Mouse (Mus musculus) right cerebral cortex, postnatal 14 days (tissue): ENCODE results near the gene Dok3.
A peak's percentile ranks its signal among the peaks of the same experiment; 100 is the strongest.
"Not testable (repeated sequence)": the region's sequence is repeated elsewhere in the genome, so short reads cannot be mapped to it uniquely, and the experiment has no call there.

Experiments
- DNase-seq: peaks from one replicate; pipeline ENCODE4 v3.0.0; 2022

Gene Dok3

GRCm38 (mm10) chr13:55529198-55529915 lies at the start of gene Dok3:
Dok3 (minus strand) TSS chr13:55529296.
- no peak for DNase-seq

GRCm38 (mm10) chr13:55578086-55578485 lies 49.0 kb upstream of the Dok3 start:
- no peak for DNase-seq

DNA sequence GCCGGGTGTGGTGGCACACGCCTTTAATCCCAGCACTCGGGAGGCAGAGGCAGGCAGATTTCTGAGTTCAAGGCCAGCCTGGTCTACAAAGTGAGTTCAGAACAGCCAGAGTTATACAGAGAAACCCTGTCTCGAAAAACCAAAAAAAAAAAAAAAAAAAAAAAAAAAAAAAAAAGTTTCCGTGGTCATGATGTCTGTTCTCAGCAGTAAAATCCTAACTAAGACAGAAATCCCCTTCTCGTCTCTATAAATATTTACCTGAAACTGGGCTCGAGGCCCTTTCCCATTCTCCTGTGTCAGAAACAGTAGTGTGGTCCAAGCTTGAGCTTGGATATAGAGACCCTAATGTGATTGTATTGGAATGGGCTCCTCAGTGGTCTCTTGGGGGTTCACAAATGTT lies 47.8 kb upstream of the Dok3 start:
- not testable (repeated sequence) for DNase-seq

GRCm38 (mm10) chr13:55575932-55576331 lies 46.8 kb upstream of the Dok3 start:
- DNase-seq = no peak

DNA sequence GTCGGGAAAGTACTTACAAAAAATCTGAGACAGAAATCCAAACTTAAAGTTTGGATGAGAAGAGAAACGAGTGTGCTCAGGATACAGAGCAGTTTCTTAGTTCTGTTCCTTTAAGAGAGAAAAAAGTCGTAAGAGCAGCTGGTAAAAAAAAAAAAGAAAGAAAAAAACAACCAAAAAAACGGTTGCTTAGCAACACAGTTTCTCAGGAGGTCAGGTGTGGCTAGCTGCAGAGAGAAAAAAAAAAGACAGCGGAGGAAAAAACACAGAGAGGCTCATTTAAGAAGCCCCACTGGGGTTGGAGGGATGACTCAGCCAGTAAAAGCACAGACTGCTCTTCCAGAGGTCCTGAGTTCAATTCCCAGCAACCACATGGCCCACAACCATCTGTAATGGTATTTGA lies 45.2 kb upstream of the Dok3 start:
- no peak for DNase-seq

DNA sequence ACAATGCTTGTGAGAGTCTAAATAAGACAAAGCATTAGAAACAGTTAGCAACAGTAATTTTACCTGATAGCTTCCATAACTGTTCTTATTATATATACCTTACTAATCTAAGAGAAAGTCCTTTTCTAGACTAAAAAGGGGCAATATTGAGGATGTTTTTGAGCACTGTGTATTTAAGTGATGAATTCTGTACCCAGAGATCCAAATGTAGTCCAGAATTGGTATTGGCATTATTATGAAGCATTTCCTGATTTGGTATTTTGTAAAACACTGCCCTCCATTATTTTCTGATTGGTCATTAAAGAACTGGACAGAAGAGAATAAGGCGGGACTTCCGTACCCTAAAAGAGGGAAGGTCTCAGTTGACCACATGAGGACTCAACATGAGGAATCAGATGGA lies 44.3 kb upstream of the Dok3 start, which contains the start of gene Tmed9:
Gene Tmed9, plus strand, starts transcription at position 301 of the 400 bp plus-strand sequence.
- DNase-seq = no peak

- DNase-seq = no peak
Measured at GRCm38 (mm10) chr13:55571977-55572376, 42.9 kb upstream of the Dok3 start.

GRCm38 (mm10) chr13:55571027-55571751 lies 42.1 kb upstream of the Dok3 start, which contains the start of gene Fam193b:
Fam193b (minus strand) TSS chr13:55571120.
- DNase-seq = peak; percentile 94

DNA sequence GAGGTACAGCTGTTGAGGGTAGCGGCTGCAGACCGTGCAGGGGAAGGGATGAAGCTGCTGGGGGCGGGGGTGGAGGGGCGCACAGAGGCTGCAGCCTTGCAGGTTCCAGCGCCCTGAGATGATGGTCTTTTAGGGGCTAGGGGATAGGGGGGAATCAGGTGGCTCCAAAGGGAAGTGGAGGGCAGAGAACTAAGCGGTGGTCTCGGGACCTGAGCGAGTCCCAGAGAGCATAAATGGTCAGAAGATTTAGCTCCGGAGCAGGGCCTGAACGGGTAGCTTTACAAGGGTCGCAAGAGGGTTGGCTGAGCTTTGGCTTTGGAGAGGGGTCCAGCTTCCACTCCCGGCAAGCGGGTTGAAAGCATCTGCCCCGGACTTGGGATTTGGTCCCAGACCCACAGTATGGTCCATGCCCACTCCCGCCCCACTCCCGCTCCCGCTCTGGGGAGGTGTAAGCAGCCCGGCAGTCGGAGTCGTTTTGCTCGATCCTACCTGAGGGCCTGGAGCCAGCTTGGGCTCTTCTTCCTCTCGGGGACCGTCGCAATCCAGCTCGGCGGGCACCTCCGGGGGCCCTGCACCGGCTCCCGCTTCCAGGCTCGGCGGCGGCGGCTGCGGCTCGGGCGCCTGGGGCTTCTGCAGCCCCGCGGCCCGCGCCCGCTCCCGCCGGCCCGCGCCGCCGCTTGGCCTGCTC lies 41.3 kb upstream of the Dok3 start:
- peak; percentile 31 for DNase-seq

- DNase-seq = peak; percentile 46
Measured at GRCm38 (mm10) chr13:55569726-55570285, 40.7 kb upstream of the Dok3 start.

DNA sequence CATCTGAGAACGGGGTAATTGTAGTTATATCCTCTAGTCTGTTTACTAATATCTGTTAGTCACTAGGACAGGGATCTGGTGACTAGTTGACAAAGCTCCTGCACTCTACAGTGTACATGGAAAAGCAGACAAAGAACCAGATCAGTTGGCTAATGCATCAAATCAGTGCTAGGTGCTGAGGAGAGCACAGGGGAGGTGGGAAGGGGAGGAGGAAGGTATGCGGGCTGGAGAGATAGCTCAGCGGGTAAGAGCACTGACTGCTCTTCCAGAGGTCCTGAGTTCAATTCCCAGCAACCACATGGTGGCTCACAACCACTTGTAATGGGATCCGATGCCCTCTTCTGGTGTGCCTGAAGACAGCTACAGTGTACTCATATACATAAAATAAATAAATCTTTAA lies 39.4 kb upstream of the Dok3 start:
- not testable (repeated sequence) for DNase-seq

- no peak for DNase-seq
Measured at GRCm38 (mm10) chr13:55567949-55568348, 38.9 kb upstream of the Dok3 start.

GRCm38 (mm10) chr13:55567001-55567400 lies 37.9 kb upstream of the Dok3 start:
- DNase-seq = no peak

DNA sequence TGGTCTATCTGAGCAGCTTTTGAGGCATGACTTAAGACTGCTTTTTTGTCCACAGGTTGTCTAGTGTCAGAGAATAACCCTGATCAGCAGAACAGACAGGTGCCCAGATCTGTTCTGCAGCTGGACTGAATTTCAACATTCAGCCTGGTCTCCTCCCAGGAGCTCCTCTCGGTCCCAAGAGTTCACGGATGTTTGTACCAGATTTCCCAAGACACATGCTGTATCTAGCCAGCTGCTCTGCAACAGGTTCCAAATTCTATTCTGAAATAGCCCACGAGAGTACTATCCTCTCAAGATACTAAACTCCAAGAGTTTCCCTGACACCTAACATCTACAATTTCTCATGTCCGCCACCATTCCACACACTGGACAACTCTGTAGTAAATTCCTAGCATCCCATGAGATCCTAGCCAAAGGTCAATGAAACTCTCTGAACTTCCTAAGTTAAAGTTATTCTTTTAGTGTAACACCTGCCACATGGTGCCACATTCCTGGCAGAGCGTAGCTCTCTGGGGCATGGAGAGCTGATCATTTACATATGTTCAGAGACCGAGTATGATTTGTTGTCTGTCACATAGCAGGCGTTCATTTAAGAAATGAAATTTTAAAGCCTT lies 34.3 kb upstream of the Dok3 start:
- DNase-seq = no peak

- DNase-seq = no peak
Measured at GRCm38 (mm10) chr13:55557499-55557898, 28.4 kb upstream of the Dok3 start.

GRCm38 (mm10) chr13:55555921-55556320 lies 26.8 kb upstream of the Dok3 start:
- no peak for DNase-seq

DNA sequence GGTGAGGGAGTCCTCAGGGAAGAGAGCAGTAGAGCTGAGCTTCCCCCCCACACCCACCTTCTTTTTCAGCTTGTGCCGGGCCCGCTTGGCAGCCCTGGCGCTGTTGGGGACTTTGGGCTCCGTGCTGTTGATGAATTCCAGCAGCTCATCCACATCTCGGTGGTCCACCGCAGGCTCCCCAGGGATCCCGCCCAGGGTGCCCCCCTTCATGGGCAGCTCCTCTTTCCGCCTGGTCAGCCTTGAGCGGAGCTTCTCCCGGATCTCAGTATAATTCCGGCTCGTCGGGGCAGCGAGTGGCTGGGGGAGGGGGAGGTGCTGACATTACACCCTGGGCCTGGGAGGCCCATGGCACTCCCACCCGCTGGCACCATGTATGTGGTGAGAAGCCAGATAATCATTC lies 20.0 kb upstream of the Dok3 start:
- no peak for DNase-seq

DNA sequence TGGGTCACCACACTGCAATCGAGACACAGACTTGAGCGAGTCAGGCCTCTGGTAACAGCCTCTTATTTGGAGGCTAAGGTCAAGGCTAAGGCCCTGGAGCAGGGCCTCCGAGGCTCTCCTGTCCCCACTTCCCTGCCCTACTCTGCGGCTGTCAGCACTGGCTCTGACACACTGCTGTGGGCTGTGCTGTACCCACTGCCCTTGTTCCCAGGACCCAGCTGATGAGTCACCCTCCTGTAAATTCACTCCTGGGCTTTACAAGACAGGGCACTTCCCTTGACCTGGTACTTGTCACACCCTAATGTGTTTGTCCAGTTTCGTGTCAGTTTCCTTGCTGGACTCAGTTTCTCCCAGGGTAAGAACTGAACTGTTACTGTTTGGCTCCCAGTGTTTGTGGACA lies 19.3 kb upstream of the Dok3 start:
- no peak for DNase-seq

GRCm38 (mm10) chr13:55547916-55548315 lies 18.8 kb upstream of the Dok3 start:
- DNase-seq = no peak

- DNase-seq = no peak
Measured at GRCm38 (mm10) chr13:55544792-55545191, 15.7 kb upstream of the Dok3 start.

- no peak for DNase-seq
Measured at GRCm38 (mm10) chr13:55543447-55543846, 14.4 kb upstream of the Dok3 start.

GRCm38 (mm10) chr13:55542891-55543290 lies 13.8 kb upstream of the Dok3 start:
- no peak for DNase-seq

- no peak for DNase-seq
Measured at GRCm38 (mm10) chr13:55540933-55541332, 11.8 kb upstream of the Dok3 start.
